Mouse (Mus musculus) G1E (cell line): ENCODE data around the gene Fcho2. TPM values are rescaled to one million over a fixed set of nuclear protein-coding genes. Genes with fewer than 3 reads are reported as not detected.

Source experiments
- ATAC-seq: 2 replicates; pipeline ENCODE4 v1.8.0; 2016; ENCODE audit warnings: mild to moderate bottlenecking; ENCODE audit not compliant: insufficient number of reproducible peaks, poor library complexity, low FRiP score, severe bottlenecking; ENCODE audit errors: extremely low read depth
- DNase-seq: peaks from one replicate; pipeline ENCODE4 v3.0.0; 2012; ENCODE audit warnings: low spot score
- H3K27me3 ChIP-seq: 2 replicates; pipeline ENCODE4 v1.6.1; 2012; ENCODE audit warnings: mild to moderate bottlenecking, low read length, inconsistent platforms; ENCODE audit not compliant: insufficient read depth
- H3K36me3 ChIP-seq: replicated peaks from 2 replicates; pipeline ENCODE3; 2012; ENCODE audit warnings: mild to moderate bottlenecking, inconsistent platforms
- H3K4me1 ChIP-seq: 2 replicates; pipeline ENCODE4 v1.6.1; 2012; ENCODE audit warnings: low read depth, low read length, inconsistent platforms, mixed read lengths; ENCODE audit not compliant: insufficient read depth
- H3K4me3 ChIP-seq: 2 replicates; pipeline ENCODE4 v1.5.1; 2012; ENCODE audit warnings: low read depth, mild to moderate bottlenecking, inconsistent platforms, low read length, moderate library complexity, mixed read lengths
- H3K9me3 ChIP-seq: replicated peaks from 2 replicates; pipeline ENCODE4 v1.6.1; 2012; ENCODE audit warnings: inconsistent platforms
- CTCF ChIP-seq: IDR thresholded peaks from 2 replicates; pipeline ENCODE4 v1.5.1; 2012; ENCODE audit warnings: low read depth, low read length, inconsistent platforms, mixed read lengths
- GATA1 ChIP-seq: IDR thresholded peaks from 2 replicates; pipeline ENCODE4 v1.6.1; 2012; ENCODE audit warnings: borderline replicate concordance, low read length, inconsistent platforms, mixed read lengths
- GATA2 ChIP-seq: IDR thresholded peaks from 2 replicates; pipeline ENCODE4 v1.6.1; 2012; ENCODE audit warnings: low read depth, low read length, inconsistent platforms, borderline replicate concordance
- POLR2AphosphoS5 ChIP-seq: IDR thresholded peaks from 2 replicates; pipeline ENCODE4 v1.6.1; 2012; ENCODE audit warnings: low read depth, low read length, inconsistent platforms; ENCODE audit not compliant: insufficient replicate concordance
- TAL1 ChIP-seq: conservative IDR thresholded peaks from 2 replicates; pipeline ENCODE4 v1.6.1; 2012; ENCODE audit warnings: low read depth, low read length, inconsistent platforms, mixed read lengths
- polyA plus RNA-seq: library from polyadenylated mRNA; stranded (reverse); fragments of >175 nt; gene quantifications from 2 replicates; pipeline ENCODE4 v1.2.3, GENCODE M21; 2012
- total RNA-seq, 2 experiments: library from RNA; stranded (forward) in 1 of 2; stranded (reverse) in 1 of 2; fragments of 200-1000 nt in 1 of 2; fragments of >200 nt in 1 of 2; fragmentation: Nextera tagmentation in 1 of 2; gene quantifications; 2 replicates each; pipeline ENCODE4 v1.2.3; 2014 to 2017

The Fcho2 gene
- total RNA-seq (2014; fragmentation: Nextera tagmentation) = 73.2 and 105 TPM in 2 replicates
- total RNA-seq (2017) = 26.5 and 30.7 TPM in 2 replicates
- 4.8 and 5.0 TPM in 2 replicates for polyA plus RNA-seq

DNA sequence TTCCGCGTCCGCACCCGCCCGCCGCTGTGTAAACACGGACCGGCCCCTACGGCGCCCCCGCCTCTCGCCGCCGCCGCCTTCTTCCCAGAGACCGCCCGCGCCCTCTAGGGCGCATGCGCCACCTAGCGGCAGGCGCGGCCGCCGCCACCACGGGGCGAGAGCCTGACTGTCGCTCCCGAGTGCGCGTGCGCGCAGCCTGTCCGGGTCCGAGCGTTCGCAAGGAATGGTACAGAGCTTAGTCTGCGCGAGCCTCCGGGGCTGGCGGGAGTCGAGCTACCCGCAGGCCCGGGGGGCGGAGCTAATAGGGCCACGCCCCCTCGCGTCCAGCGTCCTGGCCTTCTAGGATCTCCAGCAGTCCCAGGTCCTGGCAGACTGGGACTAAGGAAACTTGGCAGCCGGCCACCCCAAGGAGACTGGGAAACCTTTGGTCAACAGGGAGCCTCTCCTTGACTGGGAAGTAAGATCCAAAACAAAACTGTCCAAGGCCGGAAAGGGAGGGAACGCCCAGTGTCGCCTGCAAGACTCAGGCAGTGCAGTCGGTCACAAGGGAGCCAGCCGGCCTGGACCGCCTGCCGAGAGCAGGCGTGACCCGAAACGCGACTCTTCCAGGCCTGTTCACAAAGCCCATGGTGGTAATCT, at the start of gene Fcho2:
TSS of gene Fcho2 (minus strand) at position 303 of the 639 bp plus-strand sequence.
- peak; percentile 83 for ATAC-seq
- DNase-seq = peak; percentile 77
- peak within 1 kb of the TSS; percentile 86 for H3K4me3 ChIP-seq
- peaks cover 31% of the 10 kb centered on the region for H3K4me1 ChIP-seq
- H3K9me3 ChIP-seq = no peaks in the 10 kb centered on the region
- H3K27me3 ChIP-seq = no peaks in the 10 kb centered on the region; the same call in 1 of the 2 replicates
- TF ChIP-seq GATA2 = no peak
- no peak for TF ChIP-seq POLR2AphosphoS5
- TF ChIP-seq CTCF = no peak; the same call in 1 of the 2 replicates
- TF ChIP-seq TAL1 = no peak
- no peak for TF ChIP-seq GATA1
- H3K36me3 ChIP-seq = no peaks in the 10 kb centered on the region

DNA sequence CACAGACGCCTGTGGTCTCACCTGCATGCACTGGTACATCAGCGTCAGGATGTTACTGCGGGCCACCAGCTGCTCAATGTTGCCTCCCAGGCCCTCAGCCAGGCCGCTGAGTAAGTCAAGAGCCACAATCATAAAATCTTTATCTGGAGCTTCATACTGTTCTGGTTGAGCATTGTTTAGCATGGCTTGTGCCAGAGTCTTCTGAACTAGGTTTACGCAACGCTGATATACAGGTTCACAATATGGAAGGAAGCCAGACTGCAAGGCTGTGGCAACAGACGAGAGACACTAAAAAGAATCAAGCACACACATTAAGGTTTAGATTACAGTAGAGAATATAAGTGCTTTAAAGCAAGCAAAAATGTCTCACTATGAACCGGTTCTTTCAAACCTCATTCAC, 40.0 kb upstream of the Fcho2 start:
- no peaks in the 10 kb centered on the region; the same call in 1 of the 2 replicates for H3K4me1 ChIP-seq
- H3K9me3 ChIP-seq = no peaks in the 10 kb centered on the region
- DNase-seq (no peak), ATAC-seq (no peak)
- TF ChIP-seq GATA1 (no peak), CTCF (no peak), POLR2AphosphoS5 (no peak), TAL1 (no peak), GATA2 (no peak)
- no peak overlapping the region for H3K4me3 ChIP-seq
- peaks cover 82% of the 10 kb centered on the region for H3K36me3 ChIP-seq
- H3K27me3 ChIP-seq = no peaks in the 10 kb centered on the region

DNA sequence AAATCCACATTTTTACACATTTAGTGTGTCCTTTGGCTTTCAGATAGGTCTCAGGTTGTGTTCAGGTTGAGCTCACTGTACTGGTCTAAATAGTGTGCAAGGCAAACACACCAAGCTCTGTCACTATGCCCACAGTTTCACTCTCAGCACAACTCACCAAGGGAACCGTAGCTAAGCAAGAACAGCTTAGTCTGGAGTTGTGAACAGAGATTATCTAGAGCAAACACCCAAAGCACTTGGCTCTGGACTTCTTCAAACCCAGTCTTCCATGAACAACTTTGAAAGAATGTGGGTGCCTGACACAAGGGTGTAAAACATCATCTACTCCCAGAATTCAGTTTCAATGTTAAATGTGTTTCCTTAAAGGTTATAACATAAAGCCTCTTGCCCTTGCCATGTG, 30.5 kb upstream of the Fcho2 start:
- Histone ChIP-seq H3K36me3 (peaks cover 70% of the 10 kb centered on the region), H3K4me3 (no peak overlapping the region), H3K4me1 (no peaks in the 10 kb centered on the region), H3K9me3 (no peaks in the 10 kb centered on the region), H3K27me3 (no peaks in the 10 kb centered on the region)
- DNase-seq (no peak), ATAC-seq (no peak)
- TF ChIP-seq GATA1 (no peak), GATA2 (no peak), TAL1 (no peak), POLR2AphosphoS5 (no peak), CTCF (no peak)

GRCm38 (mm10) chr13:98836423-98837088, 21.3 kb upstream of the Fcho2 start:
- Histone ChIP-seq H3K9me3 (no peaks in the 10 kb centered on the region), H3K4me3 (no peak overlapping the region), H3K27me3 (no peaks in the 10 kb centered on the region), H3K36me3 (peaks cover 47% of the 10 kb centered on the region), H3K4me1 (peaks cover 30% of the 10 kb centered on the region)
- TF ChIP-seq CTCF = peak; percentile 14; the same call in 1 of the 2 replicates
- TF ChIP-seq POLR2AphosphoS5 = no peak
- ATAC-seq = no peak
- DNase-seq = no peak

GRCm38 (mm10) chr13:98835740-98836139, 20.5 kb upstream of the Fcho2 start:
- DNase-seq (peak; percentile 15), ATAC-seq (peak; percentile 70)
- H3K9me3 ChIP-seq = no peaks in the 10 kb centered on the region
- TF ChIP-seq CTCF (no peak), GATA1 (no peak), POLR2AphosphoS5 (no peak), TAL1 (no peak), GATA2 (no peak)
- peaks cover 31% of the 10 kb centered on the region for H3K4me1 ChIP-seq
- no peaks in the 10 kb centered on the region for H3K27me3 ChIP-seq
- peaks cover 41% of the 10 kb centered on the region for H3K36me3 ChIP-seq
- H3K4me3 ChIP-seq = no peak overlapping the region

DNA sequence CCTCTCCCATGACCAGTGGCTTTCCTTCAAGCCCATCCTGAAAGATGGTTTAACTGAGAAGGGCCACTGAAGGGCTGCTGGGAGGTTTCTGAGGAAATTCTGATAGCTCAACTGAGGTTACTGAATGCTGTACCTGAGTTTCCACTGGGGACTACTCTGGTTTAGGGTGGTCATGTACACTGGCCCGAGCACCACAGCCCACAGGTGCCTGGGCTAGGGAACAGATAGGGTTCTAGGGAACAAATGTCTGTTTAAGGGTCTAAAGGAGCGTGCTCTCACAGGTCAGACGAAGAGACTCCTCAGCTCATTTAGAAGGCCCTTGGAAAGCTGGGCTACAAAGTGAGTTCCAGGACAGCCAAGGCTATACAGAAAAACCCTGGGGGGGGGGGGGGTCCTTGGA, 19.5 kb upstream of the Fcho2 start:
- TF ChIP-seq CTCF (no peak), GATA1 (no peak), POLR2AphosphoS5 (no peak), GATA2 (no peak), TAL1 (no peak)
- H3K4me3 ChIP-seq = no peak overlapping the region
- peaks cover 34% of the 10 kb centered on the region for H3K36me3 ChIP-seq
- peaks cover 31% of the 10 kb centered on the region for H3K4me1 ChIP-seq
- H3K27me3 ChIP-seq = no peaks in the 10 kb centered on the region
- DNase-seq (no peak), ATAC-seq (no peak)
- H3K9me3 ChIP-seq = no peaks in the 10 kb centered on the region
